9 mouse cellular contexts compared by ENCODE assay signal in the genomic region with DNA sequence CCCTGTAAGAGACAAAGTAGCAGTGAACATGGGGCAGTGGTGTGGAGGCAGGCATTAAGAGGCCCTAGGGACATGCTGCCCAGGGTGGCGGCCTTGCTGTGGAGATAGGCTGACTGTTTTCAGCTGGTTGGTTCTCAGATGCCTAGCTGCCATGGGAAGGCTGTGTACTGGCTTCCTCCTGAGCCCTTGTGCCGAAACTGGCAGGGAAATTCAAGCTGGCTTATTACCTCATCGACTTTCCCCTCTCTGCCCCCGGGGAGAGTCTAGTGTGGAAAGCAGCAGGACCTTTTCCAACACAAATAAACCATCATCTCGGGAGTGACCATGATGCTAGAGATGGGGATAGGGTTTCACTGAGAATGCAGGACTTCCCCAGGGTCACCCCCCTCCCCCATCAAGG. TPM values are rescaled to one million over a fixed set of nuclear protein-coding genes. Genes with fewer than 3 reads are reported as not detected.
DNase-seq lines count a peak whose midpoint lies in the region; ATAC-seq and TF ChIP-seq lines count a peak whose summit lies in the region.
"Had no signal": no experiment of that assay in that cellular context is flagged by ENCODE, and none has a peak within 500 bp of the region (broad histone marks: within the 10 kb centered on the region; RNA-seq: fewer than 3 reads in every experiment).

No protein-coding gene starts in this region.

- 46% methylated on average over 5 of the region's 5 CpGs for WGBS in kidney, adult 2 months
- 7% methylated on average over 5 of the region's 5 CpGs for WGBS in embryonic facial prominence, embryonic 12.5 days
- 56% methylated on average over 5 of the region's 5 CpGs for WGBS in midbrain, embryonic 11.5 days

- H3K9me3 ChIP-seq in E14TG2a.4 (ENCODE audit: low read length): no peaks in the 10 kb centered on the region
- H3K9me3 ChIP-seq in embryonic facial prominence, embryonic 12.5 days: no peaks in the 10 kb centered on the region
- H3K9me3 ChIP-seq in midbrain, embryonic 11.5 days (ENCODE audit: control insufficient read depth, low read length): no peaks in the 10 kb centered on the region

- H3K4me1 ChIP-seq in kidney, adult 2 months (ENCODE audit: control insufficient read depth, insufficient read depth, low read length): peaks cover 5% of the 10 kb centered on the region; the same call in 1 of the 2 replicates
- peaks cover 49% of the 10 kb centered on the region for H3K4me1 ChIP-seq in E14TG2a.4 (replicated peaks; ENCODE audit: low read depth, low read length)
- peaks cover 50% of the 10 kb centered on the region for H3K4me1 ChIP-seq in embryonic facial prominence, embryonic 12.5 days
- H3K4me1 ChIP-seq in midbrain, embryonic 11.5 days (ENCODE audit: control insufficient read depth, insufficient read depth, low read length): peaks cover 5% of the 10 kb centered on the region

- no peaks in the 10 kb centered on the region for H3K36me3 ChIP-seq in kidney, adult 2 months (ENCODE audit: control insufficient read depth, insufficient read depth, low read length)
- H3K36me3 ChIP-seq in E14TG2a.4 (ENCODE audit: insufficient read depth, low read length): peaks cover 12% of the 10 kb centered on the region; the same call in 1 of the 2 replicates
- H3K36me3 ChIP-seq in embryonic facial prominence, embryonic 12.5 days: no peaks in the 10 kb centered on the region
- no peaks in the 10 kb centered on the region for H3K36me3 ChIP-seq in midbrain, embryonic 11.5 days (ENCODE audit: control insufficient read depth, insufficient read depth, low read length)

- no peak overlapping the region for H3K4me2 ChIP-seq in embryonic facial prominence, embryonic 12.5 days (replicated peaks)
- no peak overlapping the region for H3K4me2 ChIP-seq in midbrain, embryonic 11.5 days

- peak; percentile 30; the same call in 1 of the 2 replicates for ATAC-seq in embryonic facial prominence, embryonic 12.5 days (ENCODE audit: insufficient number of reproducible peaks, insufficient read depth, low FRiP score, low TSS enrichment)
- ATAC-seq in midbrain, embryonic 11.5 days (ENCODE audit: low FRiP score): no peak

- no peak for TF ChIP-seq POLR2A in kidney, adult 2 months (IDR thresholded peaks at IDR 0.05; ENCODE audit: low read depth, low read length)

- H3K9ac ChIP-seq in embryonic facial prominence, embryonic 12.5 days: no peak overlapping the region
- H3K9ac ChIP-seq in midbrain, embryonic 11.5 days (ENCODE audit: low read length): no peak overlapping the region; the same call in 1 of the 2 replicates

- no peaks in the 10 kb centered on the region for H3K27me3 ChIP-seq in kidney, adult 2 months (replicated peaks; ENCODE audit: control insufficient read depth, insufficient read depth, low read length)
- no peaks in the 10 kb centered on the region for H3K27me3 ChIP-seq in E14TG2a.4 (ENCODE audit: insufficient read depth, low read length)
- no peaks in the 10 kb centered on the region for H3K27me3 ChIP-seq in embryonic facial prominence, embryonic 12.5 days
- H3K27me3 ChIP-seq in midbrain, embryonic 11.5 days (ENCODE audit: control insufficient read depth, insufficient read depth, low read length): no peaks in the 10 kb centered on the region

- intact Hi-C loops in heart, postnatal 36 days (cut with DNase I): no loop called here

- no peak overlapping the region for H3K4me3 ChIP-seq in kidney, adult 2 months (ENCODE audit: insufficient read depth, low read depth, low read length)
- H3K4me3 ChIP-seq in E14TG2a.4 (replicated peaks; ENCODE audit: low read length): 0 out of 2 replicates have a peak overlapping the region, but pooled peaks have one; percentile 1
- H3K4me3 ChIP-seq in embryonic facial prominence, embryonic 12.5 days: no peak overlapping the region
- no peak overlapping the region for H3K4me3 ChIP-seq in midbrain, embryonic 11.5 days (ENCODE audit: low read depth, low read length)

- no peak overlapping the region for H3K27ac ChIP-seq in kidney, adult 2 months (ENCODE audit: insufficient read depth, low read depth, low read length)
- peak overlapping the region; percentile 76 for H3K27ac ChIP-seq in embryonic facial prominence, embryonic 12.5 days
- no peak overlapping the region for H3K27ac ChIP-seq in midbrain, embryonic 11.5 days (ENCODE audit: low read depth, low read length)

- DNase-seq in kidney, adult 2 months: peak; percentile 18
- DNase-seq in kidney, adult 18-20 months: no peak
- DNase-seq in heart, postnatal 36 days: peak; percentile 26 to 37
- DNase-seq in layer of hippocampus, postnatal 25 days (ENCODE audit: extremely low spot score in 1 of 2, low spot score in 1 of 2): no peak
- no peak for DNase-seq in thymus, postnatal 25 days
- no peak for DNase-seq in midbrain, embryonic 11.5 days (ENCODE audit: low spot score, missing footprints)

- no peak for TF ChIP-seq CTCF in kidney, adult 2 months (conservative IDR thresholded peaks at IDR 0.05; ENCODE audit: insufficient read depth, insufficient read length, low read depth, low read length)
- no peak for TF ChIP-seq CTCF in E14TG2a.4 (conservative IDR thresholded peaks at IDR 0.05; ENCODE audit: low read length)

RNA-seq across cellular contexts. Expression of gene Serp2, which starts 28.0 kb away (rescaled TPM):
- 1.0 and 2.0 TPM in 2 replicates for polyA plus RNA-seq in kidney, adult 2 months (2012; rRNA removed)
- 23.3 and 24.3 TPM in 2 replicates for polyA plus RNA-seq in embryonic facial prominence, embryonic 12.5 days (2016; fragmentation: Nextera tagmentation; extraction: Ambion mirVana)
- under 1 TPM; 0.64 to 0.92 TPM for total RNA-seq in heart, postnatal 36 days (2021)
- 100 to 1,000 TPM; 150 to 152 TPM for total RNA-seq in layer of hippocampus, postnatal 25 days (2021)
- polyA plus RNA-seq in midbrain, embryonic 11.5 days (2014; fragmentation: Nextera tagmentation; extraction: Ambion mirVana): 45.5 and 47.3 TPM in 2 replicates
- total RNA-seq: common myeloid progenitor, adult 5-6 weeks had no signal

Comparison
In these comparisons a context has a peak if more than half of its experiments do, and no peak if none do; other contexts are left out.
1. DNase-seq: peak in kidney, adult 2 months (single experiment) and heart, postnatal 36 days (2 of 2); none in kidney, adult 18-20 months (single experiment), layer of hippocampus, postnatal 25 days (0 of 2), thymus, postnatal 25 days (single experiment) and midbrain, embryonic 11.5 days (single experiment).